Mouse (Mus musculus): ENCODE results near the gene Tcea2.

Gene Tcea2

DNA sequence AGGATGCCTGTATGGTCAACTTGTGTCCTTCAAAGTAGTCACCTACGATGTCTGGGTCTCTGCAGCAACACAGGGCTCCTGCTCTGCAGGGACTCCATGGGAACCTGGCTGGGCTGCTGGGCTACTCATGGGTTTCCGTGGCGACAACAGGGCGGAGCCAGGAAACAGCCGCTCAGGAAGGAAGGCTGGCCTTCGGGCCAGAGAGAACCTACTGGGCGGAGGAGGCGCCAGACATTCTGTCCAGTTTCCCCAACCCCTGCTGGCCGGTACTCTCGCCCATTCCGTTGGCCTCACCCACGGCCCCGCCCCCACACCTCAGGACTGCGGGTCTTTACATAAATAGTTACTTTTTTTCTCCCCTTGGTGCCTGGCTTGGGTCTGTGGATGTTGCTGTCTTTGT lies 4.7 kb upstream of the Tcea2 start:
- peak in 1 of 2 experiments; percentile 43 for DNase-seq (ENCODE audit: low spot score in 2 of 2)

DNA sequence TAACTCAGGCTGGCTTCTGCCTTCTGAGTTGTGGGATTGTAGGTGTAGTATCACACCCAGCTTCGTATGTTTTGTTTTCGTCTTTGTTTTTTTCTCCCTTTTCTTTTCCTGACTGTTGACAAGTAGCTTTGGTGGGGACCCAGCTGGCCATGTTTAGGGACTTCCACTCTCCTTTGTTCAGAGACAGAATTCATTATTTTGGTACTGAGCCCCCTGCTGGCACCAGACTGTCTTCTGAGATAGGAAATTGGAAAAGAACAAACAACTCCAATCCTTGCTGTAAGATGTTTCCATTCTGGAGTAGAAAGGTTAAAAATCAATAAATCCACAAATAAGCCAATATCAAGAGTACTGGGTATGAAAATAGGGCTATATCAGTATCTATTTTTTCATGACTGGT lies 3.7 kb upstream of the Tcea2 start:
- no peak for DNase-seq (ENCODE audit: low spot score in 2 of 2)

DNA sequence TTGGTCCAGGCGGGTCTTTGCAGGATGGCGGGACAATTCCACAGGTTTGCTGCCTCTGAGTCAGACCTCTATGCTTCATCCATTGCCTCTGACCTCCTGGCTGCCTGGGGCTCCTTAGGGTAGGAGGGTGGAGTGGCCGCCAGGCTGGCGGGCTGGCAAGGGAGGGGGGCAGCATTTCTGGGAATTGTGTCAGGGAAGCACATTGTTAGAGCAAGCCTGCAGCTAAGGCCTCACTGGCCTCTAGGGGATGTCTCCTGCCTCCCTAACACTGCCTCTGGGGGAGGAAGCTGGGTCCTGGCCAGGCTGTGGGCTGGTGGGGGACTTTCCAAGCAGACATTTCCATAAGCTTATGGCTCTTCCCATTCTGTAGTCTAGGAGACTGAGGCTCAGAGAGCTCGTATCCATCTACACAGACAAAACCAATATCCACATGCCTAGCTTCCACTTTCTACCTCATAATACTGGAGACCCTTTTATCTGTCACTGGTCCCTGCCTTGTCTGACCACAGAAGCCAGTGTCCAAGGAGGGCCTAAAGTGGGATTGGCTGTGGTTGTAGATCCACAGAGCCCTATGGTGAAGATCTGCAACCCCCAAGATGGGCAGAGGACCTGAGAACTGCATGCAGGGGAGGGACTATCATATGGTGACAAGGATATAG lies 2.9 kb upstream of the Tcea2 start:
- no peak for DNase-seq (ENCODE audit: low spot score in 2 of 2)

DNA sequence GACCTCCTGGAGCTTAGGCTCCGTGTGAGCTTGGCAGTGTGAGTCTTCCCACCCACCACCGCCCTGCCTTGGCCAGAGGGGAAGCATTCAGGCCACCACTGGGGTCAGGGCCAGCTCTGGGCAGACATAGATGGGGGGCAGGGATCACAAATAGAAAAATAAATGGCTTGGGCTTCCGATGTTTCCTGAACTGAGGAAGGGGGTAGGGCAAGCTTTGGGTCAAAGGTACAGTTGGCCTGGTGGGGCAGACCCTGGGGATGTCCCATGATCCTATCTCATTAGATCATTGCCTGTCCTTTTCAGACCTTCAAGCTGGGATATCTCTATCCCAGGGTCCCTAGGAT lies 2.4 kb upstream of the Tcea2 start:
- no peak for DNase-seq (ENCODE audit: low spot score in 2 of 2)

DNA sequence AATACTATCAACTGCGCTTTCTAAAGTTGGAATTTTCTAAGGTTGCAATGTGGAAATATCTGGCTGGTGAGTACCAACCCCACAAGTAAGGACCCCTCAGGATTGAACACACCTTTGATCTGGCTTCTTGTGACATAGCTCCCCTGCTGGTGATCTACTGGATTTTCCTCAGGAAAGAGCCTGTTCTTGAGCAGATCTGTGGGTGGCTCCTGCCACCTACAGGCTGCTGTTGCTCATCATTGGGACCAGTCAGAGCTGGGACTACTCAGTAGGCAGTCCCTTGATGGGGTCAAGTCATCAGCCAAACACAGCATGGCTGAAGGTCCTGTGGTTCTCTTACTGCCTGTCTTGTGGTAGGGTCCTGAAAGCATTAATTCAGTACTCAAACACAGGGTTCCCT lies 1.3 kb upstream of the Tcea2 start:
- peak; percentile 38 to 58 for DNase-seq (ENCODE audit: low spot score in 2 of 2)

DNA sequence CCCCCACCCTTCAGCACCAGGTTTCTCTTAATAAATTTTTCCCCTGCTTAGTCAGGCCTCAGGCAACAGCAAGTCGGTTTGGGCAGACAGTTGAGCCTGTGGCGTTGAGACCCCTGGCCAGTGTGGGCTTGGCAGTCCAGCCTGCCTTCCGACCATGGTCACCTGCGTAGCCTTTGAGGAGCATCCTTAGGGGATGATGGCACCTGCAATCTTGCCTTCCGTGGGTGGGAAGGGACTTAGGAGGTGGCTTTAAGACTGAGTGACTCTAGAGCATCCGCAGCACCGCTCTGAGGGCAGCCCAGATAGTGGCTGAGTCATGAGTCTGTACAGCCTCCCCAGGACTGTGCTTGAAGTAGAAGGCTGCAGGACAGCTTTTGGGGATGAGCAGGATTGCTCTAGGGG lies 607 bp downstream of the Tcea2 start:
- peak in 1 of 2 experiments; percentile 33 for DNase-seq (ENCODE audit: low spot score in 2 of 2)

DNA sequence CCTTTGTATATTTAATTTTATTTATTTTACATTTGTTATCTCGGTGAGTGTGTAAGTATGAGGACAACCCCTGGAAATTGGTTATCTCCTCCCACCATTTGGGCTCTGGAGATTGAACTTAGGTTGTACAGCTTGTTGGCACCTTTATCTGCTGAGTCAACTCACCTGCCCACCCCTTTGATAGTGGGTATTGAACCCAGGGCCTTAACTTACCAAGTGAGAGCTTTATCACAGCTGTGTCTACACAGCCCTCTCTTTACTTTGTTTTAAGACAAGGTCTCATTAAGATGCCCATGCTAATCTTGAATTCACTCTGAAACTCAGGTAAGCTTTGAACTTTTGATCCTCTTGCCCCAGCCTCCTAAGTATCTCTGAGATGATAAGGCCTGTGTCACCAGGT lies 1.9 kb downstream of the Tcea2 start:
- DNase-seq (ENCODE audit: low spot score in 2 of 2): no peak

DNA sequence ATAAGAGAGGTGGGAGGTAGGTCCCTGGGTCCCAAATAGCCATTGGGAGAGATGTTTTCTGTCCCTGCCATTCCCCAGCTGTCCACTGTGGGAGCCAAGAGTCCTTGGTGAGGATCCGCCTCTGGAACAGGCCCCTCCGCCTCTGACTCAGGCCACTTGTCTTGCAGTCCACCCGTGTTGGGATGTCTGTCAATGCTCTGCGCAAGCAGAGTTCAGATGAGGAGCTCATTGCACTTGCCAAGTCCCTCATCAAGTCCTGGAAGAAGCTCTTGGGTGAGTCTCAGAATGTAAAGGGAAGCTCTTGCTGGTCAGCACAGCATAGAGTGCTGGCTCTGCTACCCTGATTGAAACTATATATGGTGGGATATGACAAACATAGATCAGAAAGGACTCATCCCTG lies 3.3 kb downstream of the Tcea2 start:
- no peak for DNase-seq (ENCODE audit: low spot score in 2 of 2)

DNA sequence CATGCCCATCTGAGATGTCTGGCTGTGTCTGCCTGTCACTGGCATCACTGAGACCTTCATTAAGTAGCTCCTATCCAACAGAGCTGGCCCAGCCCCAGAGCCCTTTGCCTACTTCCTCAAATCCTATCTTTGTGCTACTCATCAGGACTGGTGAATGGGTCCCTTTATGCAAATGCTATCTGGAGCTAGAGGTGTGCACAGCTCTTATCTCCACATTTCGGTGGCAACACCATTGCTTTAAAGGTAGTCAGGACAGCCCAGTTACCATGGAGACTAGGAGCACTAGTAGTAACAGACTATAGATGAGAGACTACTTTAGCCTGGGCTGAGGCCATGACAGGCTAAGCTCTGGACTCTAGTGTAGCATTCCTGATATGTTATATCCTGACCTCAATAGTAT lies 4.6 kb downstream of the Tcea2 start:
- DNase-seq (ENCODE audit: low spot score in 2 of 2): no peak

DNA sequence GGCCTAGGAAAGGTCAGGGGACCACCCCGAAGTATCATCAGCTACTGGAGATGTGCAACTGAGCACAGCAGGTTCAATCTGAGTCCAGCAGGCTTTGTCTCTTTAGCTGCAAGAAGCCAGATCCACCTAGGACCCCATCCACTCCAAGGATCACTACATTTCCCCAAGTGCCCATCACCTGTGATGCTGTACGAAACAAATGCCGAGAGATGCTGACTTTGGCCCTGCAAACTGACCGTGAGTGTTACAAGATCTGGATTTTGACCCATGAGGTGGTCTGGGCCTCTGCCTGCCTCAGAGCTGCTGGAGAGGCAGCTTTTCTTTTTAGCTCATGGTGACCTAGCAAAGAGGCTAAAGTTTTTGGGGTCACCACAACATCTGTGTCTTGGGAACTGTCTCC lies 5.6 kb downstream of the Tcea2 start:
- no peak for DNase-seq (ENCODE audit: low spot score in 2 of 2)

DNA sequence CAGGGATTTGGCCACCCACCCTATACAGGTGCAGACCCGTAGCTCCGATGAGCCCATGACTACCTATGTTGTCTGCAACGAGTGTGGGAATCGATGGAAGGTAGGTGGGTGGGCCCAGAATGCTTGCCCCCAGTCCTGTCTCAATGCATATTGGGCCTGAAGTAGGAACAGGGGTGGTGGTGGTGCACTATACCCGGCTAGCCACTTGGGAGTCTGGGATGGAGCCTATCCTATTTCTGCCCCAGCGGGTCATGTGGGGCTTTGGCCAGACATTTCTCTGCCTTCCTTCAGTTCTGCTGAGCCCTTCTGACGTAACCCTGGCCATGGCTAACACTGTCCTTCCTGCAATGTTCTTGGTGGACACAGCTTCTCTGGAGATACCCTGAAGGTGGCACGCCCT lies 7.5 kb downstream of the Tcea2 start:
- DNase-seq (ENCODE audit: low spot score in 2 of 2): no peak

DNA sequence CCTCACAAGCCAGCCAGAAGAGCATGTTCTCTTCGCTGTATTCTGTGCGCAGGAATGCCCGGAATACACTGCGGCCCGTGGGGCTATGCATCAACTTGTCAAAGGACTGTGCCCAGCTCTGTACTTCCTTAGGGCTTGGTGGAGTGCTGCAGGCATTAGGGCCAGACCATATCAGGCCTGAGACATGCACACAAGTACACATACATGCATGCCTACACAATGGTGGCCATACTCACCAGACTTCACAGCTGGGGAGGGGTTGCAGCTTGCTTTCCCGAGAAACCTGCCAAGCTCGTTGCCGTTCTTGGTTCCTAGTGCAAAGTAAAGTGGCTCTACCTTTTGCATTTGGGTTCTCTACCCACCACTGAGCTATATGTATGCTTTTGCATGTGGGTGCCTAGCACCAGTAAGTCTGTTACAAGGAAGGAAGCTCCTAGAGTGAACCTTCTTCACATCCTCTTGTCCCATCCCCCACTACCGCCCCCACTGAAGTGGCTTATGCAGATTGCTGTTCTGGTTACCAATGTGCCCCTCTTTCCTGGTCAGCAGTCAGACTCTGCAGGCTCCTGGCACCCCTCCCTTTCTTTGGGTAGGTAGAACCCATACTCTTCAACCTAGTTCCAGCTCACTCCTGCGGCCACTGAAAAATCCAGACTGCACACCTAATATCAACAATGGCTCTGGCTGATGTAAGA lies 9.5 kb downstream of the Tcea2 start:
- DNase-seq (ENCODE audit: low spot score in 2 of 2): no peak

DNA sequence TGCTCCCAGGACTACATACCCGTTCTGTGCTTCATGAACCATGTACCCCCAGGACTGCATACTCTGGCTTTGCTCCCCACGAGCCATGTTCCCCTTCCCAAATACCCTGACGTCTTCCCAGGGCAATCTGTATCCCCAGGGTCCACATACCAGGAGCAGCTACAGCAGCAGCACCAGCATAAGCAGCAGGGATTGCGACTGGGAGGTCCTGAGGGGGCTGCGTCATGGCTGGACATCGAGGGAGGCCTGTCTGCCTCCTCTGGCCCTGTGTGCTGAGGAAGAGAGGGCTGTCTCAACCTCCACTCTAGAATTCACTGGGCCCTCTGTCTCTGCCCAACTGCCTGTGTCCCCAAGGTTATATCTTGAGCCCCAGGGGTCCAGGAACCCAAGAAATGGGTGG lies 11.0 kb downstream of the Tcea2 start:
- no peak for DNase-seq (ENCODE audit: low spot score in 2 of 2)

DNA sequence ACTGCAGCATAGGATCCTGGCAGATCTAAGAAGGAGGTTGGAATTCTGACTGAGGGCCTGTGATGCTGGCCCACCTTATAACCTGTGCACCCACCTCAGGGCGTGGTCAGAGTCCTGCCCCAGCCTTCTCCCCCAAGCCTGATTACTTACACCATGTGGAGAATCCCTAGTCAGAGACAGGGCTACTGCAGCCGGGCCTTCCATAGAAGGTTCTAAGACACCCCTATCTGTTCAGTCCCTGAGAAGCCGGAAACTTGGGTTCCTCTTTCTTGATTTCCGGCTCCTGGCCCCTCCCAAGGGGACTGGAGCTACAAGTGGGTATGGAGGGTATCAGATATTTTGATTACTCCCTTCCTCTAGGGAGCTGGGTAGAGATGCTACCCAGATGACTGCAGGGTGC lies 11.5 kb downstream of the Tcea2 start:
- DNase-seq (ENCODE audit: low spot score in 2 of 2): no peak

DNA sequence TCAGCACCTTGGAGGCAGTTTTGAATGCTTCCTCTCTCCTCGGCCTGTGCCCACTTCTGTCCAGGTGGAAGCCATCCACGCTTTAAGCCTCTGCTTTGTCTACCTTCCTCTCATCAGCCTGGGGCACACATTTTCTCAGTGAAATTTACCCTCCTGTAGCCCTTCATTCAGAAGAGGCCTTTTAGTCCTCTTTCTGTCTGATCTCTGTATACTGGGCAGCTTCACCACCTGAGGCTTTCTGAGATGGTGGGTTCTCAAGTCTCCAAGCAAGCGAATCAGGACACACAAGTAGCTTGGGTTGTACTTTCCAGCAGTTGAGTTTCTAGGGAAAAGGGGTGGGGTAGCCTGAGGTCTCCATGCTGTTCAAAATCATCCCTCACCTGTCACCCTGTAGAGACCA lies 12.2 kb downstream of the Tcea2 start:
- DNase-seq (ENCODE audit: low spot score in 2 of 2): no peak

DNA sequence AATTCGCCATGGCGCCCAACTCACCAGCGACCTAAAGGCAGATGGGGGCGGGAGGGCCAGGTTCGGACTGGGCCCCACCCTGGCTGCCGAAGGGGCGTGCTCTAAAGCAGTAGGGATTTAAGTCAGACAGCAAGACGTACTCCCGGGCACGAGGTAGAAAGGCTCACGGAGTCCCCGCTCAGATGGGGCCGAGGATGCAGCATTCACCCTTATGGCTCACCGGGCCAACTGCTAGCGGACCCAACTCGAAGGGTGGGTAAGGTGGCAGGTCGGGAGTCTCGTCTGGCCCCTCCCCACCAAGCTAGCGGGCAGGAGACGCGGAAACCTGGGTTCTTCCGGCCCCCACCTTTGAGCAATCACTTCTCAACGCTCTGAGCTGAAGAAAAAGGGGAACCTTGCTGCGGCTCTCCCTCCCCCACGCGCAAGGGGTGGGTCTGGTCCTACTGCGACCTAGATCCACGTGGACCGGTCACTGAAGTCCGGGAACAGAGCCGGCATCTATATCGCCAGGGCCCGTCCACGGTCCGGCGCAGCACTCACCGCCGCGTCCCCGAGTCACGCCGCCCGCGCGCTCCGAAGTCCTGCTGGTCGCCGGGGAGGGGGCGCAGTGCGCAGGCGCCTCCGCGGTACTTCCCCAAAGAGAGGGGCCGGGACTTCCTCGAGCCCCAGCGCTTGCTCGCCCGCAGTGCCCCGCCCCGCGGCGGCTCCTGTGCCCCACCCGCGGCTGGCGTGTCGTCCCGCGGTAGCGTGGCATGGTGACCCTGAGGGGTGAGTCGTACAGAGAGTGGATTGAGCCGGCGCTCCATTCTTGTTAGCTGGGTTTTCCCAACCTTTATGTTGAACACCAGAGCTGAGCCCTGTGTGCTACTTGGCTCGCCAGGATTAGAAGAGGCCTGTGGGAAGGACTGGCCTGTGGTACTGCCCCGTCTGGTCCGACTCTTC lies 13.5 kb downstream of the Tcea2 start, which contains the start of gene Rgs19:
Gene Rgs19 (minus strand): TSS at position 639 of the 942 bp plus-strand sequence.
- DNase-seq (ENCODE audit: low spot score in 2 of 2): peak; percentile 75 to 80

DNA sequence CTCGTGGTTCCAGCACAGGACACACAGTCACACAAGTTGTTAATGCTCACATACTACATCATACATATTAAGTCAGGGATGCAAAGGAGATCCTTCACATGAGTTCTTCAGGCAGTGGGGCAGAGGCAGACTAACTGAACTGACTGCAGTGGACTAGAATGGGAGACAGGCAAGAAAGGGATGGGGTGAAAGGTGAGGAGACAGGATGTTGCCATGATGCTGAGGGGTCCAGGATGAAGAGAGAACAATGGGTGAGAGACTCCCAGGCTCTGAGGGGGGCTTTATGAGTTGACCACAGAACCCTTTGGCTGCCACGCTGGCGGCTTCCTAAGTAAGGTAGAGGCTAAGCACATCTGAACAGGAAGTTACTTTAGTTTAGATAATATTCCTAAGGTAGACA lies 14.5 kb downstream of the Tcea2 start:
- no peak for DNase-seq (ENCODE audit: low spot score in 2 of 2)

DNA sequence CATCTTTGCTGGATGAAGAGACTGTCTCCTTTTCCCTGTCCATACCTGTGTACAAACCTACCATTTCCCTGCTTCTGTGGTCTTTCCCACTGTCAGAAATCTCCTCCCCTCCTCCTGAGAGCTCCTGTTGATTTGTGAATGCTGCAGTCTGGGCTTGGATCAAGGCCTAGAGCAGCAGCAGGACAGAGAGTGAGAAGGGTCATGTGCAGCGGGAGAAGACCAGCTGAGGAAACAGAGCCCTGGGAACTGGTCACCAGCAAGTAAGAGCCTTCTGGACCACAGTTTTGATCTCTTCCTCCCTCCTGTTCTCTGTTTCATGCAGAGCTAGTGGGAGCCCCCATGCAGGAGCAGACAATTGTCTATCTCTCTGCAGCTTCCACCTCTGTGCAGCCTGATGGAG lies 15.7 kb downstream of the Tcea2 start:
- no peak for DNase-seq (ENCODE audit: low spot score in 2 of 2)

DNA sequence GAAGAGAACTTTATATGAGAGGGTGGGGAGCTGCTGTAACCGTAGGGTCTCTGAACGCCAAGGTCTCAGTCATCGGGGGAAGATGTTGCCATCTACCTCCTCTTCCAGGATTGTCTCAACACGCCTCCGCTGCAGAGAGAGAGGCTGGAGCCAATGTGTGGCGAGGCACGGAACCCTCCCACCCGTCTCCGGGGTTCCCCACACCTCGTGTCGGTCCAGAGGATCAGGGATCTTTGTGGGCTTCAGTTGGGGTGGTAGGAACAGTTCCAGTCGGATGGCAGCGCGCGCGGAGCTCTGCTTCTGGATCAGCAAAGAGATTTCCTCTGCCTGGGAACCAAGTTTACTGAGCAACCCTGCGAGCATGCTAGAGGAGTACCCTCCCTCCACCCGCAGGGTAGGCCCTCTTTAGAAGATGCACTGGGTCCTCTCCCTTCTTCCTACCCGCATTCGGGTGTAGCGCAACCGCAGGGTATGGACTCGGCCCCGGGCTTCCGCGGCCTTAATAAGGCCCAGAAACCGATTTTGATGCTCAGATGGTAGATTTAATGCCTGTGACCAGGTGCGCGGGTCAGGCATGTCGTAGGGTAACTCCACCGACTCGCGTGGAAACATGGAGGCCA lies 16.8 kb downstream of the Tcea2 start:
- no peak for DNase-seq (ENCODE audit: low spot score in 2 of 2)

DNA sequence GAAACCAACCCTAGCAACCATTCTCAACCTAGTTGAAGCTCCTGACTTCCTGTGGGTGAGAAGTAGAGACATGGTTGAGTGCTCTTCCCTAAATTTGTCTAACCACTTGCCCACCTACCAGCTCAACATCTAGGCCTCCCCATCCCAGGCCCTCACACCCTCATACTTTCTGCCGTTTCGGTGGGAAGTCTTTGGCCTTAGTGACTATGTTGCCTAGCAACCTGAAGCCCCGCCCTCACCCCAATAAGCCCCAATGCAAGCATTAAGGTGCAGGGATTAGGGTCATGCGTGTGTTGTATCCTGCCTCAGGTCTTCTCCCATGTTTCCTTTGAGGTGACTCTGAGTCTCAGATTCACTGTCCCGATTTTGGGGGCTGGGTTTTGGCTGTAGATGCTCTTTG lies 18.1 kb downstream of the Tcea2 start, which contains the start of gene Lkaaear1:
Gene Lkaaear1 (minus strand): TSS at position 202 of the 400 bp plus-strand sequence.
- no peak for DNase-seq (ENCODE audit: low spot score in 2 of 2)

DNA sequence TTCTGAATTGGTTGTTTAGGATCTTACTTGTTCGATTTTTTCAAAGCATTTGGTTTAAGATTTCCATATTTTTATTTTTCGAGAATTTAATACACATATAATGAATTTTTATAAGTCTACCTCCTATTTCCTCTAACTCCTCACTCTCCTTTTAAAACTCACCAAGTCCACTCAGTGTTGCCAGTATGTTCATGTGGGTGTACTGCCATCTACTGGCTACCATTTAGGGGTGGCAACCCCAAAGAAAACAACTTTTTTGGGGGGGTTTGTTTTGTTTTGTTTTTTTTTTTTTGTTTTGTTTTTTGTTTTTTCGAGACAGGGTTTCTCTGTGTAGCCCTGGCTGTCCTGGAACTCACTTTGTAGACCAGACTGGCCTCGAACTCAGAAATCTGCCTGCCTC lies 26.6 kb downstream of the Tcea2 start:
- DNase-seq (ENCODE audit: low spot score in 2 of 2): no peak

DNA sequence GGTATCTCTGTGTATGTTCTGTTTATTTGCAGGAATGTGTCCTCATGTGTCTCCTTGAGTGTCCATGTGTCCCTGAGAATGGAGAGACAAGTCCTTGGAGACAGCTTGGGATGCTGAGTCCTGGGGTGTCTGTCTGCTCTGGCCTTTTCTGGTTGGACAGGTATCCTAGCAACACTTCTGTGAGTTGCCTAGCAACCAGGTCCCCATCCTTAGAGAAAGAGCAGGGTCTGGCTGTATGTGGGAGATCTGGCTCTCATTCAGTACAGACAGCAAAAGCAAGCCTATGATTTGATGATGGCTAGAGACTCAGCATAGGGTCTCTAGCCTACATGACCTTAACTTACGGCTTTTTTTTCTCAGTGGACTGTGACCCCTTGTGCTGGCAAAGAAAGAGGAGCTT lies 33.6 kb downstream of the Tcea2 start:
- no peak for DNase-seq (ENCODE audit: low spot score in 2 of 2)

Data from urinary bladder, adult 18-20 months (tissue).